Mouse (Mus musculus): ENCODE measurements around the gene Slc39a11. TPM values are rescaled to one million over a fixed set of nuclear protein-coding genes. Genes with fewer than 3 reads are reported as not detected.

Gene Slc39a11
- polyA plus RNA-seq, 1 experiment from 2014 or later: 26.3 TPM

GRCm38 (mm10) chr11:113554701-113555360 is 95.0 kb downstream of the Slc39a11 start:
- Histone ChIP-seq H3K9ac (no peak overlapping the region), H3K4me3 (no peak overlapping the region), H3K4me1 (peaks cover 29% of the 10 kb centered on the region), H3K27ac (no peak overlapping the region), H3K36me3 (no peaks in the 10 kb centered on the region), H3K9me3 (no peaks in the 10 kb centered on the region), H3K4me2 (no peak overlapping the region), H3K27me3 (no peaks in the 10 kb centered on the region)
- no peak for ATAC-seq (ENCODE audit: insufficient number of reproducible peaks, insufficient read depth, low FRiP score, low TSS enrichment, low read depth)
- 81% methylated on average over 7 of the region's 7 CpGs for WGBS

GRCm38 (mm10) chr11:113554194-113554593 is 95.7 kb downstream of the Slc39a11 start:
- H3K4me1 ChIP-seq: peaks cover 23% of the 10 kb centered on the region
- ATAC-seq (ENCODE audit: insufficient number of reproducible peaks, insufficient read depth, low FRiP score, low TSS enrichment, low read depth): no peak
- no peak overlapping the region for H3K4me2 ChIP-seq
- whole genome bisulfite sequencing: 84% methylated on average over 7 of the region's 7 CpGs
- no peaks in the 10 kb centered on the region for H3K36me3 ChIP-seq
- H3K9me3 ChIP-seq: no peaks in the 10 kb centered on the region
- no peak overlapping the region for H3K27ac ChIP-seq
- no peak overlapping the region for H3K9ac ChIP-seq
- no peaks in the 10 kb centered on the region for H3K27me3 ChIP-seq
- no peak overlapping the region for H3K4me3 ChIP-seq

- H3K36me3 ChIP-seq: no peaks in the 10 kb centered on the region
- no peak for ATAC-seq (ENCODE audit: insufficient number of reproducible peaks, insufficient read depth, low FRiP score, low TSS enrichment, low read depth)
- no peaks in the 10 kb centered on the region for H3K27me3 ChIP-seq
- H3K4me1 ChIP-seq: peaks cover 17% of the 10 kb centered on the region
- no peak overlapping the region for H3K27ac ChIP-seq
- 76% methylated on average over 13 of the region's 13 CpGs for WGBS
- no peak overlapping the region for H3K9ac ChIP-seq
- H3K4me2 ChIP-seq: no peak overlapping the region
- H3K4me3 ChIP-seq: no peak overlapping the region
- no peaks in the 10 kb centered on the region for H3K9me3 ChIP-seq
These were observed 96.3 kb downstream of the Slc39a11 start for GRCm38 (mm10) chr11:113553605-113554004.

GRCm38 (mm10) chr11:113552539-113552938 is 97.3 kb downstream of the Slc39a11 start:
- H3K9ac ChIP-seq: no peak overlapping the region
- H3K4me3 ChIP-seq: no peak overlapping the region
- no peak for ATAC-seq (ENCODE audit: insufficient number of reproducible peaks, insufficient read depth, low FRiP score, low TSS enrichment, low read depth)
- WGBS: 70% methylated on average over 10 of the region's 10 CpGs
- no peak overlapping the region for H3K27ac ChIP-seq
- H3K4me1 ChIP-seq: peaks cover 15% of the 10 kb centered on the region
- no peaks in the 10 kb centered on the region for H3K36me3 ChIP-seq
- H3K27me3 ChIP-seq: no peaks in the 10 kb centered on the region
- H3K4me2 ChIP-seq: no peak overlapping the region
- no peaks in the 10 kb centered on the region for H3K9me3 ChIP-seq

- no peak for ATAC-seq (ENCODE audit: insufficient number of reproducible peaks, insufficient read depth, low FRiP score, low TSS enrichment, low read depth)
- no peaks in the 10 kb centered on the region for H3K27me3 ChIP-seq
- peak overlapping the region; percentile 64 for H3K27ac ChIP-seq
- WGBS: 45% methylated on average over 11 of the region's 11 CpGs
- H3K9me3 ChIP-seq: no peaks in the 10 kb centered on the region
- H3K4me3 ChIP-seq: no peak overlapping the region
- peaks cover 12% of the 10 kb centered on the region for H3K4me1 ChIP-seq
- peak overlapping the region; percentile 44; the same call in 1 of the 2 replicates for H3K9ac ChIP-seq
- H3K4me2 ChIP-seq: peak overlapping the region; percentile 36
- H3K36me3 ChIP-seq: no peaks in the 10 kb centered on the region
These were observed 103.5 kb downstream of the Slc39a11 start for GRCm38 (mm10) chr11:113546217-113546877.

- Histone ChIP-seq H3K4me1 (peaks cover 12% of the 10 kb centered on the region), H3K36me3 (no peaks in the 10 kb centered on the region), H3K27ac (no peak overlapping the region), H3K9ac (no peak overlapping the region), H3K9me3 (no peaks in the 10 kb centered on the region), H3K4me2 (no peak overlapping the region), H3K4me3 (no peak overlapping the region), H3K27me3 (no peaks in the 10 kb centered on the region)
- 90% methylated on average over 11 of the region's 11 CpGs for WGBS
- ATAC-seq (ENCODE audit: insufficient number of reproducible peaks, insufficient read depth, low FRiP score, low TSS enrichment, low read depth): no peak
These were observed 105.8 kb downstream of the Slc39a11 start for GRCm38 (mm10) chr11:113544017-113544640.

GRCm38 (mm10) chr11:113541073-113541472 is 108.8 kb downstream of the Slc39a11 start:
- Histone ChIP-seq H3K9me3 (no peaks in the 10 kb centered on the region), H3K4me3 (no peak overlapping the region), H3K4me2 (no peak overlapping the region), H3K36me3 (no peaks in the 10 kb centered on the region), H3K27me3 (no peaks in the 10 kb centered on the region), H3K27ac (no peak overlapping the region), H3K4me1 (peaks cover 5% of the 10 kb centered on the region), H3K9ac (no peak overlapping the region)
- no peak for ATAC-seq (ENCODE audit: insufficient number of reproducible peaks, insufficient read depth, low FRiP score, low TSS enrichment, low read depth)
- 92% methylated on average over 8 of the region's 8 CpGs for WGBS

GRCm38 (mm10) chr11:113539502-113540209 is 110.2 kb downstream of the Slc39a11 start:
- ATAC-seq (ENCODE audit: insufficient number of reproducible peaks, insufficient read depth, low FRiP score, low TSS enrichment, low read depth): no peak
- 75% methylated on average over 15 of the region's 15 CpGs for WGBS
- peaks cover 2% of the 10 kb centered on the region; the same call in 1 of the 2 replicates for H3K4me1 ChIP-seq
- no peaks in the 10 kb centered on the region for H3K27me3 ChIP-seq
- H3K27ac ChIP-seq: no peak overlapping the region
- no peaks in the 10 kb centered on the region for H3K9me3 ChIP-seq
- H3K4me3 ChIP-seq: no peak overlapping the region
- no peak overlapping the region for H3K4me2 ChIP-seq
- H3K9ac ChIP-seq: no peak overlapping the region
- H3K36me3 ChIP-seq: no peaks in the 10 kb centered on the region

GRCm38 (mm10) chr11:113539079-113539478 is 110.8 kb downstream of the Slc39a11 start:
- no peaks in the 10 kb centered on the region for H3K27me3 ChIP-seq
- no peak overlapping the region for H3K9ac ChIP-seq
- H3K4me1 ChIP-seq: peaks cover 8% of the 10 kb centered on the region
- no peaks in the 10 kb centered on the region for H3K36me3 ChIP-seq
- no peak overlapping the region for H3K4me2 ChIP-seq
- ATAC-seq (ENCODE audit: insufficient number of reproducible peaks, insufficient read depth, low FRiP score, low TSS enrichment, low read depth): no peak
- no peaks in the 10 kb centered on the region for H3K9me3 ChIP-seq
- no peak overlapping the region for H3K4me3 ChIP-seq
- WGBS: 82% methylated on average over 6 of the region's 6 CpGs
- H3K27ac ChIP-seq: no peak overlapping the region

- H3K9ac ChIP-seq: no peak overlapping the region
- no peak for ATAC-seq (ENCODE audit: insufficient number of reproducible peaks, insufficient read depth, low FRiP score, low TSS enrichment, low read depth)
- 95% methylated on average over 4 of the region's 4 CpGs for WGBS
These were observed 111.4 kb downstream of the Slc39a11 start for GRCm38 (mm10) chr11:113538406-113538917.

GRCm38 (mm10) chr11:113537715-113538114 is 112.2 kb downstream of the Slc39a11 start:
- no peak overlapping the region for H3K4me3 ChIP-seq
- 87% methylated on average over 7 of the region's 7 CpGs for WGBS
- ATAC-seq (ENCODE audit: insufficient number of reproducible peaks, insufficient read depth, low FRiP score, low TSS enrichment, low read depth): no peak
- H3K27ac ChIP-seq: no peak overlapping the region
- no peaks in the 10 kb centered on the region for H3K9me3 ChIP-seq
- H3K4me2 ChIP-seq: no peak overlapping the region
- no peaks in the 10 kb centered on the region for H3K36me3 ChIP-seq
- H3K4me1 ChIP-seq: peaks cover 18% of the 10 kb centered on the region
- no peaks in the 10 kb centered on the region for H3K27me3 ChIP-seq
- H3K9ac ChIP-seq: no peak overlapping the region

More at GRCm38 (mm10) chr11:113538406-113538917, 111.4 kb downstream of the Slc39a11 start:
- Histone ChIP-seq H3K4me1 (peaks cover 14% of the 10 kb centered on the region), H3K36me3 (no peaks in the 10 kb centered on the region), H3K4me3 (no peak overlapping the region), H3K9me3 (no peaks in the 10 kb centered on the region), H3K27ac (no peak overlapping the region), H3K4me2 (no peak overlapping the region), H3K27me3 (no peaks in the 10 kb centered on the region)

Data from embryonic facial prominence, embryonic 13.5 days (tissue).